Mouse (Mus musculus): Measurements from ENCODE around the gene Hsd17b6.
"Not testable (repeated sequence)": the region's sequence is repeated elsewhere in the genome, so short reads cannot be mapped to it uniquely, and the experiment has no call there.

Gene Hsd17b6

GRCm38 (mm10) chr10:128007446-128007845, at the start of gene Hsd17b6:
Gene Hsd17b6 (minus strand): TSS chr10:128007611.
- DNase-seq (ENCODE audit: low read depth, low spot score), result no peak

- no peak for DNase-seq (ENCODE audit: low read depth, low spot score)
These were observed 45.6 kb upstream of the Hsd17b6 start for GRCm38 (mm10) chr10:128053001-128053400.

GRCm38 (mm10) chr10:128052136-128052535, 44.7 kb upstream of the Hsd17b6 start:
- not testable (repeated sequence) for DNase-seq (ENCODE audit: low read depth, low spot score)

GRCm38 (mm10) chr10:128051589-128051988, 44.2 kb upstream of the Hsd17b6 start:
- no peak for DNase-seq (ENCODE audit: low read depth, low spot score)

GRCm38 (mm10) chr10:128050355-128050754, 42.9 kb upstream of the Hsd17b6 start:
- DNase-seq (ENCODE audit: low read depth, low spot score), result no peak

- no peak for DNase-seq (ENCODE audit: low read depth, low spot score)
These were observed 42.3 kb upstream of the Hsd17b6 start for GRCm38 (mm10) chr10:128049741-128050140.

- DNase-seq (ENCODE audit: low read depth, low spot score), result no peak
These were observed 40.7 kb upstream of the Hsd17b6 start for GRCm38 (mm10) chr10:128048157-128048556.

- DNase-seq (ENCODE audit: low read depth, low spot score), result no peak
These were observed 35.8 kb upstream of the Hsd17b6 start for GRCm38 (mm10) chr10:128043041-128043835.

- no peak for DNase-seq (ENCODE audit: low read depth, low spot score)
These were observed 35.1 kb upstream of the Hsd17b6 start for GRCm38 (mm10) chr10:128042466-128042865.

- DNase-seq (ENCODE audit: low read depth, low spot score), result no peak
These were observed 34.2 kb upstream of the Hsd17b6 start for GRCm38 (mm10) chr10:128041636-128042035.

- no peak for DNase-seq (ENCODE audit: low read depth, low spot score)
These were observed 32.9 kb upstream of the Hsd17b6 start for GRCm38 (mm10) chr10:128040293-128040692.

GRCm38 (mm10) chr10:128039858-128040257, 32.4 kb upstream of the Hsd17b6 start:
- no peak for DNase-seq (ENCODE audit: low read depth, low spot score)

GRCm38 (mm10) chr10:128039167-128039566, 31.8 kb upstream of the Hsd17b6 start:
- DNase-seq (ENCODE audit: low read depth, low spot score), result no peak

- no peak for DNase-seq (ENCODE audit: low read depth, low spot score)
These were observed 30.5 kb upstream of the Hsd17b6 start for GRCm38 (mm10) chr10:128037921-128038320.

GRCm38 (mm10) chr10:128036746-128037425, 29.5 kb upstream of the Hsd17b6 start:
- DNase-seq (ENCODE audit: low read depth, low spot score), result peak; percentile 96

- no peak for DNase-seq (ENCODE audit: low read depth, low spot score)
These were observed 23.4 kb upstream of the Hsd17b6 start for GRCm38 (mm10) chr10:128030860-128031259.

- DNase-seq (ENCODE audit: low read depth, low spot score), result no peak
These were observed 22.5 kb upstream of the Hsd17b6 start for GRCm38 (mm10) chr10:128029931-128030330.

- DNase-seq (ENCODE audit: low read depth, low spot score), result no peak
These were observed 16.1 kb upstream of the Hsd17b6 start for GRCm38 (mm10) chr10:128023496-128023895.

- DNase-seq (ENCODE audit: low read depth, low spot score), result no peak
These were observed 14.8 kb upstream of the Hsd17b6 start for GRCm38 (mm10) chr10:128022196-128022595.

GRCm38 (mm10) chr10:128015068-128015934, 7.9 kb upstream of the Hsd17b6 start, which contains the start of gene Prim1:
Gene Prim1 (plus strand): TSS chr10:128015168.
- DNase-seq (ENCODE audit: low read depth, low spot score), result peak; percentile 36

- DNase-seq (ENCODE audit: low read depth, low spot score), result no peak
These were observed 2.3 kb upstream of the Hsd17b6 start for GRCm38 (mm10) chr10:128009735-128010134.
